ENCODE assay signal across 8 mouse cellular contexts in genomic region chr5:125081318-125082101, GRCm38 (mm10).
DNase-seq lines count a peak whose midpoint lies in the region; ATAC-seq and TF ChIP-seq lines count a peak whose summit lies in the region.

No protein-coding gene starts in this region.

- DNase-seq in 3134 (ENCODE audit: extremely low read depth, insufficient read length, low spot score): peak; percentile 90
- peak; percentile 89 for DNase-seq in brain, adult 2 months (ENCODE audit: low read depth, low spot score)
- DNase-seq in kidney, postnatal 10 days: peak; percentile 94
- peak; percentile 83 for DNase-seq in lung, adult 2 months
- DNase-seq in retina, embryonic 14.5 days (ENCODE audit: low spot score): peak; percentile 41
- no peak for DNase-seq in yolk sac, embryonic 10.5 days (ENCODE audit: low spot score)

- H3K27me3 ChIP-seq in forebrain, embryonic 13.5 days: no peaks in the 10 kb centered on the region
- H3K27me3 ChIP-seq in heart, embryonic 14.5 days (ENCODE audit: control insufficient read depth, insufficient read depth, low read length): no peaks in the 10 kb centered on the region

- WGBS in forebrain, embryonic 13.5 days: 50% methylated on average over 21 of the region's 21 CpGs
- WGBS in heart, embryonic 14.5 days: 50% methylated on average over 21 of the region's 21 CpGs
- WGBS in lung, adult 2 months: 14% methylated on average over 21 of the region's 21 CpGs

- no peak for TF ChIP-seq POLR2A in lung, adult 2 months (IDR thresholded peaks at IDR 0.05; ENCODE audit: borderline replicate concordance, extremely low read depth, low read depth, low read length)

- H3K36me3 ChIP-seq in forebrain, embryonic 13.5 days (ENCODE audit: poor library complexity, severe bottlenecking): peaks cover 100% of the 10 kb centered on the region
- peaks cover 85% of the 10 kb centered on the region for H3K36me3 ChIP-seq in heart, embryonic 14.5 days (ENCODE audit: control insufficient read depth, insufficient read depth, low read length)

- H3K9me3 ChIP-seq in forebrain, embryonic 13.5 days (replicated peaks): no peaks in the 10 kb centered on the region
- no peaks in the 10 kb centered on the region for H3K9me3 ChIP-seq in heart, embryonic 14.5 days (ENCODE audit: control insufficient read depth, low read length)

- H3K4me3 ChIP-seq in forebrain, embryonic 13.5 days: no peak overlapping the region
- H3K4me3 ChIP-seq in heart, embryonic 14.5 days (ENCODE audit: control insufficient read depth in 1 of 2, insufficient read depth in 1 of 2, low read depth in 1 of 2, low read length in 2 of 2): no peak overlapping the region
- H3K4me3 ChIP-seq in lung, adult 2 months (replicated peaks; ENCODE audit: extremely low read depth, low read depth, low read length): no peak overlapping the region

- H3K4me1 ChIP-seq in forebrain, embryonic 13.5 days: peaks cover 16% of the 10 kb centered on the region
- peaks cover 18 to 26% of the 10 kb centered on the region in 2 experiments for H3K4me1 ChIP-seq in heart, embryonic 14.5 days (ENCODE audit: control insufficient read depth in 2 of 2, insufficient read depth in 2 of 2, low read length in 2 of 2)
- H3K4me1 ChIP-seq in lung, adult 2 months (ENCODE audit: control insufficient read depth, insufficient read depth, low read length): peaks cover 21% of the 10 kb centered on the region

- no peak overlapping the region for H3K4me2 ChIP-seq in forebrain, embryonic 13.5 days
- H3K4me2 ChIP-seq in heart, embryonic 14.5 days (ENCODE audit: low read length): no peak overlapping the region

- ATAC-seq in forebrain, embryonic 13.5 days: peak; percentile 71
- peak; percentile 62 for ATAC-seq in heart, embryonic 14.5 days (ENCODE audit: insufficient number of reproducible peaks, insufficient read depth, low FRiP score, low read depth)

- no peak overlapping the region; the same call in 1 of the 2 replicates for H3K9ac ChIP-seq in forebrain, embryonic 13.5 days
- H3K9ac ChIP-seq in heart, embryonic 14.5 days (ENCODE audit: low read length): peak overlapping the region; percentile 39

- H3K27ac ChIP-seq in forebrain, embryonic 13.5 days: peak overlapping the region; percentile 76
- peak overlapping the region; percentile 42 to 80 for H3K27ac ChIP-seq in heart, embryonic 14.5 days (replicated peaks in 1 of 2; ENCODE audit: control insufficient read depth in 1 of 2, insufficient read depth in 1 of 2, low read depth in 2 of 2, low read length in 2 of 2)

- no peak for TF ChIP-seq CTCF in lung, adult 2 months (IDR thresholded peaks at IDR 0.05; ENCODE audit: insufficient read depth, low read length)
